Mouse (Mus musculus) bone marrow, adult 2 months (tissue): ENCODE measurements around the gene Slc4a7. TPM values are rescaled to one million over a fixed set of nuclear protein-coding genes. Genes with fewer than 3 reads are reported as not detected.
A peak's percentile ranks its signal among the peaks of the same experiment; 100 is the strongest.

Source experiments
- H3K27ac ChIP-seq: fragments of 200-500 bp; 2 replicates; pipeline ENCODE4 v1.5.1; 2012; ENCODE audit warnings: low read depth, mild to moderate bottlenecking, control low read depth, inconsistent platforms, low read length; ENCODE audit not compliant: control insufficient read depth, poor library complexity, insufficient read depth
- H3K4me1 ChIP-seq: fragments of 200-500 bp; 2 replicates; pipeline ENCODE4 v1.6.1; 2011; ENCODE audit warnings: low read length; ENCODE audit not compliant: control insufficient read depth, insufficient read depth
- H3K4me3 ChIP-seq: fragments of 200-500 bp; replicated peaks from 2 replicates; pipeline ENCODE3; 2011; ENCODE audit warnings: mild to moderate bottlenecking, low read depth, low read length, control low read depth; ENCODE audit not compliant: control insufficient read depth
- CTCF ChIP-seq: fragments of 200-500 bp; IDR thresholded peaks from 2 replicates; pipeline ENCODE4 v1.5.1; 2011; ENCODE audit warnings: low read length, control low read depth; ENCODE audit not compliant: control insufficient read depth, insufficient read depth
- POLR2A ChIP-seq: fragments of 200-500 bp; IDR thresholded peaks from 2 replicates; pipeline ENCODE4 v1.6.1; 2011; ENCODE audit warnings: low read depth, mild to moderate bottlenecking, control low read depth, low read length, borderline replicate concordance; ENCODE audit not compliant: control insufficient read depth
- WGBS: fragments of 180-500 bp; shearing (Covaris S2); methylation state at CpG from one replicate; pipeline ENCODE4 v1.1.7; 2018; 5-methylcytosine and 5-hydroxymethylcytosine counted together
- polyA plus RNA-seq: library from polyadenylated mRNA; stranded (reverse); fragments of >200 nt; gene quantifications from 2 replicates; pipeline ENCODE4 v1.2.4, GENCODE M21; 2011; ENCODE audit warnings: low replicate concordance; ENCODE audit not compliant: missing spikeins, insufficient read depth, insufficient read length

Slc4a7 gene
- 5.6 and 11.0 TPM in 2 replicates for polyA plus RNA-seq

DNA sequence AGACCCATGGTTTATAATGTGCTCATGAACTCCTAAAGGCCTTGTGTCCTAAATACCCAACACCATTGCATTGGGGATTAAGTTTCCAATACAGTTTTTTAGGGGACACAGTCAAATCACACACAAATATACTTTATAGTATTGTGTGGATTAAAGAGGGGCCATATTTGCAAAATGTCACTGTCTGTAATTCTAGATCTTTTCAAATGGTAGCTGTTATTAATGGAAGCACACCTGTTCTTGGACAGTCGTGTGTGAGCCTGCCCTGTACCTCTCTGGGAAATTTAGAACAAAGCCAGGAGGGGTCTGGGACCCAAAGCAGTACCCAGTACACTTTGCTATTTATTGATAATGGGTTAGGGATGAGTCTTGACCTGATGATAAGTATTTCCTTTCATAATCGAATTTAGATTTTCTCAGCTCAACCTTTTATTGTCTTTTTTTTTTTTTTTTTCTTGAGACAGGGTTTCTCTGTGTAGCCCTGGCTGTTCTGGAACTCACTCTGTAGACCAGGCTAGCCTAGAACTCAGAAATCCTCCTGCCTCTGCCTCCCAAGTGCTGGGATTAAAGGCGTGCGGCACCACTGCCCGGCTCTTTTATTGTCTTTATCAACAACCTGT is at the start of gene Slc4a7:
Gene Slc4a7 (plus strand): TSS at position 570 of the 620 bp plus-strand sequence.
- TF ChIP-seq POLR2A, result no peak
- TF ChIP-seq CTCF, result no peak
- H3K4me3 ChIP-seq, result peak within 1 kb of the TSS; percentile 76
- peaks cover 1% of the 10 kb centered on the region; the same call in 1 of the 2 replicates for H3K4me1 ChIP-seq
- WGBS, result 70% methylated on average over 5 of the region's 5 CpGs
- H3K27ac ChIP-seq, result peak within 1 kb of the TSS; percentile 89

DNA sequence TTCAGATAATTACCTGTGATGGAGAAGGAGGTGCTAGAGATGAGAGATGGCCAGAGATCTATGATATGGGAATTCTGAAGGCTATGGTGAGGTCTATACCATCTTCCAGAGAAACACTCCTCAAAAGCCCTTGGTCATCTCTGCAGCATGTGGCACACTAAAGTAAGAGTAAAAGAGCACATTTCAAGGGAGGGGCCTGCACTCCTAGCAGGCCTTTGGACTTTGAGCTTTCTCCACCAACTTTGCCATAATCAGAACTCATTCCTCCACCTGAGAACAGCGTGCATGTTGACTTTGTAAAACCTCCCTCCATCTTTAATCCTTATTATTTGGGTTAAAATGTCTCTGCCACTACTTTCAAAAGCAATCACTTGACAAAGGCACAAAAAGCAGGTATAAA is 31.5 kb upstream of the Slc4a7 start:
- Histone ChIP-seq H3K27ac (no peak overlapping the region), H3K4me3 (no peak overlapping the region), H3K4me1 (no peaks in the 10 kb centered on the region; the same call in 1 of the 2 replicates)
- TF ChIP-seq CTCF (no peak), POLR2A (no peak)
- WGBS, result 82% methylated on average over 1 of the region's 1 CpGs

DNA sequence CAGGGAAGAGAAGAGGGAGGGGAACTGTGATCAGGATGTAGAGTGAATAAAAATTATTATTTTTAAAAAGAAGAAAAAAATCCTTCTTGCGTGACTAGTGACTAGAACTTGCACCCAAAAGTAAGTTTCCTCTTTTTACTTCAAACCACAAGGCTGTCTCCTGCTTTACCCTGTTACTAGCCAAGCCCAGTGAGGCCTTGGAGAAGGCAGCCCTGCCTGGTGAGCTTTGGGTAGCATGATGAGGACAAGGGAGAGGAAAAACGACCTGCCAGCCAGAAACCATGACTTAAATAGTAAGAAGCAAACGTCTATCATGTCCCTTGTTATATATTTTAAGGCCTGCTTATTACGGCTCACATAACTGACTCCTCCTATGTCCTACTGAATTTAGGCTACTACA is 20.5 kb upstream of the Slc4a7 start:
- TF ChIP-seq POLR2A (no peak), CTCF (no peak)
- no peaks in the 10 kb centered on the region; the same call in 1 of the 2 replicates for H3K4me1 ChIP-seq
- H3K27ac ChIP-seq, result no peak overlapping the region
- WGBS, result 32% methylated on average over 4 of the region's 4 CpGs
- H3K4me3 ChIP-seq, result no peak overlapping the region

DNA sequence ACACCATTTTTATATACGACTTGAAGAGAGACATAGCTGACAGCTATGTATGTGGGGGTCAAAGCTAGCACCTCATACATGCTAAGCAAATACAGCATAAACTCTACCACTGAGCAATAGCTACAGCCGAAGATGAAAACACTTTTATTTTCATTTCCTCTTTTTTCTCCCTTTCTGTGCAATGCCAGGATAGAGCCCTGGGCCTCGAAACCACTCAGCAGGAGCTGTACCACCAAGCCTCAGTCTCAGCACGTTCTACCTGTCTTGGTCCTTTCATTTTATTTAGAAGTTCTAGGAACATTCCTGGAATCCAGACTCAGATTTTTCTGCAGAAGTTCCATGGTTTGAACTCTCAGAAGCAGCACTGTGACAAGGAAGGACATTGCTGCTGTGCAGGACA is 17.3 kb upstream of the Slc4a7 start:
- TF ChIP-seq CTCF, result no peak
- TF ChIP-seq POLR2A, result no peak
- H3K27ac ChIP-seq, result peak overlapping the region; percentile 33; the same call in 1 of the 2 replicates
- H3K4me1 ChIP-seq, result no peaks in the 10 kb centered on the region; the same call in 1 of the 2 replicates
- no peak overlapping the region for H3K4me3 ChIP-seq
- WGBS, result 6% methylated on average over 4 of the region's 4 CpGs

DNA sequence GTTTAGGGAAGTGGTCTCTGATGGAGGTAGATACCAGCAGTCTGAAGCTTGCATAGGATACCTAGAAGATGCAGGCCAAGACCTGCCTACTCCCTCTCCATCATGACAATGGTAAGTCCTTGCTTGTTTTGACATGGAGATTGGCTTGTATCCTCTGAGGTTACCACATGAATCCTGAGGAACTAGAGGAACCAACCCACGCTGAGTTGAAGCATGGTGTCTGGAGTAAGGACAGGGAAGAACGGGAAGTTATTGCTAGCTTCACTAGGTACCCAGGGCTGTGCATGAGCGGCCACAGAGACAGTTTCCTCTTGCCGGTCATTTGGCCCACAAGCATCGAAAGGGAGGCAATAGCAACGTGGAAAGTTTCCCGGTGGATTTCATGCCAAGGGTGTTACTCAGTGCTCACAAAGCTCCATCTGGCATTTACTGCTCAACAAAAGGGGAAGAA is 16.0 kb upstream of the Slc4a7 start:
- 38% methylated on average over 7 of the region's 7 CpGs for WGBS
- no peak overlapping the region for H3K4me3 ChIP-seq
- H3K27ac ChIP-seq, result peak overlapping the region; percentile 22; the same call in 1 of the 2 replicates
- no peaks in the 10 kb centered on the region; the same call in 1 of the 2 replicates for H3K4me1 ChIP-seq
- TF ChIP-seq POLR2A (no peak), CTCF (no peak)

DNA sequence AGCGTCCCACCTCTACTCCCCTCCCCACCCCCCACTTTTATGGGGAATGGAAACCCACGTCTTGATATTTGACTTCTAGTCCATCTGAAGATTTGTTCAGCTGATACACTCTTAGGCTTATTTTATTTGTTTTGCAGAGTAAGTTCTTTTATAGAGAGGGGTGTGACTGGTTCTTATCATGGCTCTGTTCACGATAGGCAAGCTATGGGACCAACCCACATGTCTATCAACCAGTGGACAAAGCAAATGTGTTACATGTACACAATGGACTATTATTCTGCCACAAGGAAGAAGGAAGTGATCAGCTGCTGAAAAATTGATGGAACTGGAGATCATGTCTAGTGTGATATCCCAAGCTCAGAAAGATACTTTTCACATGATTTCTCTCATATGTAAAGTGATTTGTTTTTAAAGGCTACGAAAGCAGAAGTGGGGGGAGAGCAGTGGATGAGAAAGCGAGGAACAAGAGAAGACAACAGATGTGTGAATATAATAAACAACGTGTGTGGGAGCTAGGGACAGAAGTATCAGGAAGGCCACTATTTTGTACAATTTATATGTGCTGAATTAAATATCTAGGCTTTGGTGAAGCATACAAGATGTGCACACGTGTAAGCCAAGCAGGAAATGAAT is 14.7 kb upstream of the Slc4a7 start:
- WGBS, result 44% methylated on average over 7 of the region's 7 CpGs
- Histone ChIP-seq H3K4me1 (no peaks in the 10 kb centered on the region; the same call in 1 of the 2 replicates), H3K27ac (no peak overlapping the region), H3K4me3 (no peak overlapping the region)
- no peak for TF ChIP-seq POLR2A
- TF ChIP-seq CTCF, result no peak

DNA sequence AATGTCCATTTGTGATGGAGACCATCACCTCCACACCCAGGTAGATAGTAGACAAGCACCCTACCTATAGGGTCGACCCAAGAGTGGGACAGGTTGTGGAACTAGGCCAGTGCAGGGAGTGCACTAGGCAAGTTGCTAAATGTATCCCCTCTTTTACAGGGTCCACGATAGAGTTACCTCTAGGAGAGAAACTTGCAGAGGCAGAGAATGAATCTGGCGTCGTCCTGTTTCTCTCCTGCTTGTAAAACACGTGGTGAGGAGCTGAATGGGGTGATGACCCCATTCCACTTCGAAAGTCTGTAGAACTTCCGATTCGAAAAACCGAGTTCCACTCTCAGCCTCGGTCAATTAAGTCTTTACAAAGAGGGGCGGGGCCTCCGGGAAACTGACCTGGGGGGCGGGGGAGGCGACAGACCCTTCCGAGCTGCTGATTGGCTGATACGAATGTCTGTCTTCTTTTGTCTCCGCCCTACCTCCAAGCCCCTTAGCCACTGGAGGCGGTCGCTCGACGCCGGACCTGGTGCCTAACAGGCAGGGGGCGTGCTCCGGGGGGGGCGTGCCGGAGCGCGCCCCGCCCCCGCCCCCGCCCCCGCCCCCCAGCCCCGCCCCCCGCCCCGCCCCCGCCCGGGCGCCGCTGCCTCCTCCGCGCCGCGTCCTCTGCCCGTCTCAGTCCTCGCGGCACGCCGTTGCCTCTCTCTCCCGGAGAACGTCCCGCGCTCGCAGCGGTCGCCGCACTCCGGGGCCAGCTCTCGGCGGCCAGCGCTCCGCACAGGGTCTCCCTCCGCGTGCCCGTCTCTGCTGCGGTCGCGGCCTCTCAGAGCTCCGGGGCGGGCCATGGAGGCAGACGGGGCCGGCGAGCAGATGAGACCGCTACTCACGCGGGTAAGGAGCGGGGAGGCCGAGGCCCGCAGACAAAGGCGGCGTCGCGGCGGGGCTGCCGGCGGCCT is 593 bp downstream of the Slc4a7 start:
- H3K4me3 ChIP-seq, result peak overlapping the region; percentile 76
- under 1% methylated on average over 80 of the region's 85 CpGs for WGBS

DNA sequence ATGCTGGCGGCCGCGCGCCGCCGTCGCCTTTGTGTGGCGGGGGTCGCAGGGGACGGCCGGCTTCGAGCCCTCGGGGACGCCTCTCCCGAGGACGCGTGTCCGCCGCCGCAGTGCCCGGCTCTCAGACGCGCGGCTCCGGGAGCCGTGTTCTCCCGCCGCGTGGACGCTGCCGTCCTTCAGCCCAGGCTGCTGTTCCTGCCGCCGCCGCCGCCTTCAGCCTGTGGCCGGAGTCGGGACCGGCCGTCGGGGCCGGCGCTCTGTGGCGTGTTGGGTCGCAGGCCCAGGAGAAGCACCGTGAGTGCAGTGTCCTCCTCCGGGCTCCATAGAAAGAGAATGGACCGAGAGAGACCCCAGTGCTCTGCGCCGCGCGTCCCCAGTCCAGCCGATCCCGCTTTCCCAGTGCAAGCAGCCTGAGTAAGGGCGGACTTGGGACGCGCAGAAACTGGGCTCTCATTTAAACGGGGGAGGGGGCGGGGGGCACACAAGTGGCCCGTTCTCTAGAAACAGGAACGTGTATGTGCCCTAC is 1.3 kb downstream of the Slc4a7 start:
- peaks cover 3% of the 10 kb centered on the region; the same call in 1 of the 2 replicates for H3K4me1 ChIP-seq
- under 1% methylated on average over 60 of the region's 60 CpGs for WGBS
- peak overlapping the region; percentile 76 for H3K4me3 ChIP-seq
- H3K27ac ChIP-seq, result peak overlapping the region; percentile 89; the same call in 1 of the 2 replicates
- TF ChIP-seq CTCF (no peak), POLR2A (no peak)

More for the DNA sequence above, 593 bp downstream of the Slc4a7 start:
- peak; percentile 93 for TF ChIP-seq POLR2A
- no peak for TF ChIP-seq CTCF
- Histone ChIP-seq H3K4me1 (peaks cover 3% of the 10 kb centered on the region; the same call in 1 of the 2 replicates), H3K27ac (peak overlapping the region; percentile 89)
